Mouse (Mus musculus) thymus, postnatal 10 days (tissue): Measurements from ENCODE around the gene Eif2ak4.
A peak's percentile ranks its signal among the peaks of the same experiment; 100 is the strongest.

Source experiments
- DNase-seq, 2 experiments: peaks; one replicate each; pipeline ENCODE4 v3.0.0; 2021; ENCODE audit warnings: low spot score in 2 of 2

The Eif2ak4 gene

DNA sequence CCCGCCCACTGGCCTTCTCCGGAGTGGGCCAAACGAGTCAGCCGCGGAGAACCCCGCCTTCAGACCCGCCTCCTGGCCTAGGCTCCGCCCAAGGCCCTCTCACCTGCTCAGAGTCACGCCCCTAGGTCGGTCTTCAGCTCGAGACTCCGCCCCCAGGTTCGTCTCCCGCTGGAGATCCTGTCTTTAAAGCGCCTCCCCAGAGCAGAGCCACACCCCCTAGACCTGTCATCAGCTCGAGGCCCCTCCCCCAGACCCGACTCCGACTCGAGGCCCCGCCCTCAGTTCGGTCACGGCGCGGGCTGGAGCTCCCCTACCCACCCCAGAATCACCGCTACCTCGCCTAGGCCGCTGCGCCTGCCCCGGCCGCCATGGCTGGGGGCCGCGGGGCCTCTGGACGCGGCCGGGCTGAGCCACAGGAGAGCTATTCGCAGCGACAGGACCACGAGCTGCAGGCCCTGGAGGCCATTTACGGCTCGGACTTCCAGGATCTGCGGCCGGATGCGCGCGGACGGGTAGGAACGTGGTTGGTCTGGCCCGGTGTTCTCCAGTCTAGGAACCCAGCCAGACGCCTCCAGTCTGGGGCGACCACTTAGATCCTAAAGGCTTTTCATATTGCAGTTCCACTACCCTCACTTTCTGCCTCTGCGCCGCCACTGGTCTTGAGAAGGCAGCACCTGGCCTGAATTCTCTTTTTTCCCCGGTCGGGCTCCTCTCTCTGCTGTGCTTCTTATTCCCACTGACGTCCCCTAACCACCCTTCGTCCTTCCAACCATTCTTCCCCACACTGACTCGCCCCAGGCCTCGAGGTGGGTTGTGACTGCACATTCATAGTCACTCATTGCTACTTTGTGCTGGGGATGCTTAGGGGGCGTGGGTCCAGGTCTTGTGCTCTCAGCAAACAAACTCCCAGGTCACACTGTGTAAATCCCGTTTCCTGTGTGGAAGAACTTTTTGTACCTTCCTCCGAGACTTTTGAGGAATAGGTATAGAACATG is at the start of gene Eif2ak4:
TSS of gene Eif2ak4 (plus strand) at position 278 of the 995 bp plus-strand sequence.
- DNase-seq = peak; percentile 97

DNA sequence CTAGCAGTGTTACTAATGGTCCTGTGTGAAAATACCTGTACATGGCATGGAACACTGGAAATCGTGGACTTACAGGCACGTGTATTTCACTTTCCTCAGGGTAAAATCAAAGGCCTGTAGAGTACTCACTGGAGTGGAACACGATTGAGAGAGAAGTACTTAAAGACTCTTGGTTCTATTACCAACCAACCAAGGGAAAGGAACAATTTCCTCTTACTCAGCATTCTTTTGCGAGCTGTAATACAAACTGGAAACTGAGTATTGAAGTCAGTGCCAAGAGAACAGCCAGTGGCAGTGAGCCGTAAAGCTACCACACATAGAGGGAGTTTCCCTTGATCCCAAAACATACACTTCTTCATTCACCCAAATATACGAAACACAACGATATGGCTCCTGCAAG is 47.1 kb upstream of the Eif2ak4 start:
- DNase-seq = no peak

DNA sequence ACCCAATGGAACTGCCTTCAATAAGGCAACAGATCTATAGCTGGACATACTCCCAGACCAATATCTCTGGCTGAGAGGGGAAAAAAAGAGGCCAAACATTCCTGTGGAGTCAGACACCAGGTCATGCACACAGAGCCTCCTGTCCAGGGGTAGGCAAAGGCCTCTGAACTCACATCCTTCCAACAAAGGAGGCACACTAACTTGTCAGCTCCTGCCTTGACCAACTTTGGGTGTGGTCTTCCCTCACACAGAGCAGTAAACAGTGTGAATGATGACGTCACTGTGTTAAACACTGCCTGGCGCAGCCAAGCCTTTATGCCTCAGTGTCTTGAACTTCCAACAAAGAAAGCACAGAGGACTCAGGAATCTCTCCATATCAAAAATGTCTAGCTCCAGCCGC is 44.5 kb upstream of the Eif2ak4 start:
- DNase-seq = no peak

DNA sequence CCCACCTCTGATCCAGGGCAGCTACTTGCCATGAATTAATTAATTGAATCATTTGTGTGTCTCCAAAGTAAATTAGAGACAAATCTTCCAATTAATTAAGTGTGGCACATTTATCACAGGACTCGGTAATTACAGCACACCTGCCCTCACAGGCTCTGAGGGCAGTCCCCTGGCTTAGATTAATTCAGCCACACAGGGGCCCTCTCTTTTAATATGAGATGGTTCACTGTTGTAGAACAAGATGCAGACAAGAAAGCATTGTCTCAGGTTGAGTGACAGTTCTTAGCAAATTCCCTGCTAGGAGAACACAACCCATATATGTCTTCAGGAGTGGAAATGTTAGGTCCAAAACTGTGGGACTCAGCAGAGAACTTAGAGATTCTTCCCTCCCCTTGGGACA is 42.9 kb upstream of the Eif2ak4 start:
- no peak for DNase-seq

DNA sequence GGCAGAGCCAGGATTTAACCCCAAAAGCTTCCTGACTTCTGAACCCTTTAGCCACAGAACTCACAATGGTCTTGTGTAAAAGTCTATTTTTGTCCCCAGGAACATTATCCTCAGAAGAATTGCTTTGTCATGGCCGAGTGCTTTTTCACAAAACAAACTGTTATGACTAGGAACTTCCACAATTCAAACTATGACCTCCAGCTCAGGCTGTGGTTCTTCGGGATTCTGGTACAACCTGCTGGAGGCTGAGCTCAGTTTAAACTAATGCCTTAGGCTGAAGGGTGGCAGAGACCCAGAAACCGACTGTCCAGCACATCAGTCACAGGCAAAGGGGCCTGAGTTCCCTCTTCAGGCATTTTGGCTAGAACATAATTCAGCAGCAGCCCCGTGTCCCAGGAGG is 34.9 kb upstream of the Eif2ak4 start:
- no peak for DNase-seq

DNA sequence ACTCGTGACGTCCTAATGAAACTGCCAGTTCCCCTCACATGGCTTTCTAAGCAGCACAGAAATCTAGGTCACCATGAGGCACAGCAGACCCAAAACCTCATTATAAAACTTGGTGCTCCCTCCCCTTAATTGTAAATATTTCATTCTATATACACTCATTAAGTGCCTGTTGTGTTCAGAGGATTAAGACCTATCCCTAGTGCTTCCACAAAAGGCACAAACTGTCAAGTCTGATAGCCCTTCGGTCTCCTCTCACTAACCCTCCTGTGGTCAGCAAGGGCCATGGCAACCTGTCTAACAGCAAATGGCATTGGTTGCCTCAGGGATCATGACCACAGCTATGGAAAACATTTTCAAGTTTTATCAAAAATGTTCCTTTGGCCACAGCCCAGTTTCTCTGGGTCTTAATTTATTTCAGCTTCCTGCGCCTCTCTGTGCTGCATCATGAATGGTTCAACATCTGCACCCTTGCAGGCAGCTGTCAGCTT is 34.5 kb upstream of the Eif2ak4 start:
- DNase-seq = no peak

DNA sequence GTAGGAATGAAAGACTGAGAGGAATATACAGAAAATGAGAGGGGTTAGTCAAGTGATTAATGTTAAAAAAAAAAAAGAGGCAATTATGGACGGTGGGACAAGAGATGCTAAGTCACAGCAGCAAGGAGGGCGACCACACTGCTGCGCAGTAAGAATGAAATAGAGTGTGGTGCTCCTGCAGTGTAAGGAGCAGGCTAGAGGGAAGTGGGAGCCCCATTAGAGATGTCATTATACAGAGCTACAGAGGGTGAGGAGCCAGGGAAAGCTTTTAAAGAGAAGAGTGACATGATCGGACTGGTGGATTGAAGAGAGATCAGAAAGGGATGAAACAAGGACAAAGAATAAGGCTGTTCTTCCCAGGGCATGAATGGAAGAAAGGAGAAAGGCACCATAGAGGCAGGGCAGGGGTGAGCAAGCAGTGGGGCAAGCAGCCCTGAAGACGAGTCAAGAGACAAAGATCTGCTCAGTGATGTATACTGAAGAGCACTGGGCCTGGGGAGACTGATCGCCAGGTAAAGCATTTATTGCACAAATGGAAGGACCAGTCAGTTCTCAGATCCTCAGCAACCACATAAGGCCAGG is 33.2 kb upstream of the Eif2ak4 start:
- DNase-seq = no peak

DNA sequence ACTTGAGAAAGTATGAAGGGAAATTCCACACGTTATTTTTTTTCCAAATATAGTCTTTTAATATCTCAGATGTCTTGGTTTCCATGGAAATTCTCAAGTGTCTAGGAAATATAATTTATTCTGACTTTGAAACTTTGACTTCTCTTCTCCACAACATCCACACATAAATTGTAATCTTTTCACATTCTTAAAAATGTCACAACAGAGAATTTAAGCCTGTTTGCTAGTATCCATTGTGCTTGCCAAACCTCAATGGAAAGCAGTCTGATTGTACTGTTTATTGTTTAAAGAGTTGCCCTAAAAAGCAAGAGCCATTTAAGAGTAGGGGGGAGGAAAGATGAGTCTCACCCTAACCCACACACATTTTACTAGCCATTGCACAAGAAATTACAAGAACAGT is 16.6 kb upstream of the Eif2ak4 start:
- no peak for DNase-seq

DNA sequence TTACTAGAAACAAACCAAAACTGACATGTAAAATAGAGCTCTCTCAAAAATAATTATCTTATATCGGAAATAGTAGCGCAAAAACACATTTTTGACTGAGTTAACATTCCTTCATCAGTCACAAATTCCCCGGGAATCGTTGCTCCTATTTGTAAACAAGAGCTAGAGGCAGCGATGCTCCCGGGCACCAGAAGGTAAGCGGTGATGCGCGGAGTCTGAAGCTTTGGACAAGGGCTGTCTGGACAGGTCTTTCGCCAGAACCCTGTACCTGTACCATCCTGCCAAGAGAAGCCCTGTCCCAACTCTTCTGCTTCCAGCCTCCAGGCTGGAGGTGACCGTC is 15.9 kb upstream of the Eif2ak4 start:
- DNase-seq = no peak

DNA sequence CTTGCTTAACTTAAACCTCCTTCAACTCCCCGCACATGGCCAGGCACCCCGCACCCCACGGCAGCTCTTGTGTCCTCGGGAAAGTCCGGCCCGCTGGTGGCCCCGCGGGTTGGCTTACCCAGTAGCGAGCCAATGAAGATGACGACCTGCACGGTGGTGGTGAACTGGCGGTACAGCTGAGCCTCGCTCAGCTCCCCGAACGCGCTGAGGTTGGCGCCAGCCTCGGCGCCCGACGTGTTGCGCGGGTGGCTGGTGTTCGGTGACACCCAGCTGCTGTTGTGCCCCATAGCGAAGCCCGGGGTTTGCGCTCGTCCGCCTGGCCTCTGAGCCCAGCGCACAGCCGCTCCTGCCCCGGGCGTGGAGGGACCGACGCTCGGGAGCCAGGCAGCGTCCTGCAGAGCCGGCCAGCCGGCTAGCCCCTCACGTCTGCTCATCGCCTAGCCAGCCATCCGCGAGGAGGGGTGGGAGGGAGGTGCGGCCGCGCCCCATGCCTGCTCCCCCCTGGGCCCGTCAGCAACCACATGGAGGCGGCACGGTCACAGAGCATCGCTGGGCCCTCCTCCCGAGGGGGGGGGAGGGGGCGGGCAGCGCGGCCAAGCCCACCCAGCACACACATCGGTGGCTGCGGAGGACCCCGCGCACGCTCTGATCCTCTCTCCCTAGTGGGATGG is 15.4 kb upstream of the Eif2ak4 start, which contains the start of gene Gpr176:
TSS of gene Gpr176 (minus strand) at position 519 of the 671 bp plus-strand sequence.
- DNase-seq = peak in 1 of 2 experiments; percentile 11

DNA sequence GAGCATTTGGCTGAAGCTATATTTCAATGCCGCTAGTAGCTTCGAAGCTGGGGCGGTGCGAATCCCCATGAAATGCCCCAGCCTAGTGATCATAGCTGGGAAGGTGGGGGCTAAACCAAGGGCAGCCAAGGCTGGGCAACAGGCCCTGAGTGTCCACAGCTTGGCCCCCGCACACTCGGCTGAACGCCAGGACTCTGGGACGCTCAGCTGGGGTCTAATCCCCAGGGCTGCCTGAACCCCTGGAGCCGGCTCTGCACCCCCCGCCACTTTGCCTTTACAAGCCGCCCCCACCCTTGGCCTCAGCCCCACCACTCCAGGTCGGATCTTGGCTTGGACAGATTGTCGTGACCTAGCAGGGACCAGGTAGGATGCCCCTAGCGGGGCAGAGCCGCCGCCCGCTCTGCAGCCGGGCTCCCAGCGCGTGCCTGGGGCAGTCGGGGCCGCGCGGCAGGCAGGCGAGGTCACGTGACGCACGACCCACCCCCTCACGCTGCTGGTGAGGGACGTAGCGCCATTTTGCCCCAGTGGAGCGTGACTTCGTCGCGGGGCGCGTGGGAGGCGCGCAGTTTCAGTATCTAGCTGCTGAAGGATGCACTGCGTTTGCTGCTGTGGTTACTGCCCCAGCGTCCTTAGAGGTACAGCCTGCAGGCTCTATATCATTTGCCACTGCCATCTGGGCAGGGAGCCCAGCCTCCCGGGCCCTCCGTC is 14.7 kb upstream of the Eif2ak4 start:
- DNase-seq = peak; percentile 62 to 67

DNA sequence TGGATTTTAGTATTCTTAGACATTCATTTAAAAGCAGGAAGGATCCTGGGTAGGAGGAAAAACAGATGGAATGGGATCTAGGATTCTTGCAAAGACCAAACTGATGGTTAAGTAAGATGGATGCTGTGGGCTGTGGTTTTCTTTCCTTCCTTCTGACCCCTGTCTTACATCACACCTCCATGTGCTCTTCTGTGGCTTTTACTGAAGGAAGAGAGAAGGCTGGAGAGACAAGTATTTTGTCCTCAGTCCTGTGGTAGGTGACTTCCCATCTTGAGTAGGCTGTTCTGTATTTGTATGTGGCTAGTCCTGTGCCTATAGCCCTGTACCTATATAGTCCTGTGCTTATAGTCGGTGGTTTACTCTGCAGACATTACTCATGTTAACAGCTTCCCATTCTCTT is 12.9 kb upstream of the Eif2ak4 start:
- DNase-seq = no peak

DNA sequence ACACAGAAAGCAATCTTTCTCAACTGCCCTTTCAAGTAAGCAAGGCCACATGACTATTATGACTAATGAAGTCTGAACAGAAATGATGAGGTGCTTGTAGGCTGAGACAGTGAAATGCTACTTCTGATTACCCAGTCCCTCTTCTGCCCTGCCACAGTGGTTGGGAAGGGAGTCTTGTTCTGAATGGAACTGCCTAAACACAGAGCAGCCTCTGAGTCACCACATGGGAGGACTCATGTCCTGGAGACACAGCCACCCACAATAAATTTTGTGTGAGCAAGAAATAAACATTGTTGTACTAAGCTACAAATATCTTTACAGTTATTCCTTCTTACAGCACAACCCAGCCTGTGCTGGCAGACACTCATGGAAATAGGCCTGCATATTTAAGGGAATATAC is 12.5 kb upstream of the Eif2ak4 start:
- DNase-seq = no peak

DNA sequence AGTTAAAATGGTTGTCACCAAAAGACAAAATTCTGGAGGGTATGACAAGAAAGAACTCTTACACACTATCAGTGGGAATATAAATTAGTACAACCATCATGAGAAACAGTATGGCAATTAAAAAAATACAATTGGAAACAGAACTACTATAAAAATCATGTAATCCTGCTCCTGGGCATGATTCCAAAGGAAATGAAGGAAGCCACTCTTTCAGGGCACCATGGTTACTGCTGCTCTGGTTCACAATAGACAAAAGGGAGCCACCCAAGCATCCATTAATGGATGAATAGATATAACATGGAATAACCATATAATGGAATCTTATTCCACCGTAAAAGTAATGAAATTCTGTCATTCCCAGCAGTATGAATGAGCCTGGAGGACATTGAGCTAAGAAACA is 8.7 kb upstream of the Eif2ak4 start:
- no peak for DNase-seq

DNA sequence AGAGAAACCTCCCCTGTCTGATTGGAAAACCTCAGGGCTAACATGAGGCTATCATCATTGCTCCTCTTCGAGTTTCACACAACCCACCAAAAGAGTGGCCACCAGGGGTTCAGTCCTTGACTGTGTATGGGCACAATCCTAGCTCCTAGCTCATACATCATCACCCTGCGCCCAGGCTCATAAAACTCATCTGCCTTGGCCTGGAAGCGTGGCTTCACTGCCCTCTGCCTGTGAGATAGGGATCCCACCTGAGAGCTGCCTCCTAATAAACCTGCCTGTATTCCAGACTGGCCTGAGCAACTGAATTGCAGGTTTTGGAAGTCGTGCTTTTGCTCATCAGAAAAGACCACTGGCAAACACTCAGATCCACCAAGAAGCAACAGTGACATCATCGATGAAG is 5.0 kb upstream of the Eif2ak4 start:
- DNase-seq = no peak

DNA sequence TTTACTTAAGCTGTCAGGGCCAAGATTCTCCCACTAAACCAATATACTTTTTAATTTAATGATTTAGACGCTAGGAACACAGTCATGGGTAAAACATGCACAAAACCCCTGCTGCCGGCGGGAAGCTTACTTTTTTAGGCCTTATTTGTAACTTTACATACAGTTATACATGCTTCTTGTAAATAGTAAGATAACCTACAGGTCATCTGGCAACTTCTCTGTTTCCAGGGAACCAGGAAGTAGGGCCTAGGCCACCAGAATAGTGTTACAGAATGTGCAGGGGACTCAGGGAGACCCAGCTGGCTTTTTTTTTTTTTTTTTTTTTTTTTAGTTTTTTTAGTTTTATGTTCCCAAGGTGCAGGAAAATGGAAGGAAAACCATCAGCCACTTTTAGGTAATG is 1.2 kb downstream of the Eif2ak4 start:
- no peak for DNase-seq

DNA sequence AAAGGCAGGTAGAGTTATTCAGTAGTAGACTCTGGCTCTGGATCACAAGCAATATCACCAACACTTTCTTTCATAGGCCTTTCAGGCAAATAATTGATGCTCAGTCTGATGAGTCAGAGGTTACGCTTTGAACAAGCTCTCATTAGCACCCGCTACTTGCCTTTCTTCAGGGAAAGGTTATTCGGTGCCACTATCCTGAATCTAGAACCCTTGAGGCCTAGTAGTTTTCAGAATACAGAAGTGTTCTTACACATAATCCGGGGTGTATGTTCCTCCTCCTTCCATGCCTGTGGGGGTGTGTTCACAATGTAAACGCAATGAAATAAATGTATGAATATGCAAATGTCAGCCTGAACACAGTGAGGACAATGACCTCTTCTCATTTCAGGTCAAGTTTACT is 1.7 kb downstream of the Eif2ak4 start:
- no peak for DNase-seq

DNA sequence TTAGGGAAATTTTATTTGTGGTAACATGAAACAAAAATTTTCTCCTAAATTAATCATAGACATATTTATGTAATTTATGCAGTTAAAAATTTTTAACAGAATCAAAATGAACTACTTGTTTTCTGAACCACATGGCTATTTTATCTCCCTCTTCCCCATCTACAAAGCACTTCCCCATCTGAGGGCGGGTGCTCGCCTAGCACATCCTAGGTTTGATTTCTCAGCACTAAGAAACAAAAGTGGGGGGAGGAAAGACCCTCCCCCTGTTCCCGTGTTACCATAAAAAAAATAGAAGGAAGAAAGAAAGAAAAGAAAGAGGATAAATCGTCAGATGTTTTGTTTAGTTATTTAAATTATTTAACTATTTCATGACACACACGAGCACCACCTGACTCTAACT is 2.8 kb downstream of the Eif2ak4 start:
- DNase-seq = no peak

DNA sequence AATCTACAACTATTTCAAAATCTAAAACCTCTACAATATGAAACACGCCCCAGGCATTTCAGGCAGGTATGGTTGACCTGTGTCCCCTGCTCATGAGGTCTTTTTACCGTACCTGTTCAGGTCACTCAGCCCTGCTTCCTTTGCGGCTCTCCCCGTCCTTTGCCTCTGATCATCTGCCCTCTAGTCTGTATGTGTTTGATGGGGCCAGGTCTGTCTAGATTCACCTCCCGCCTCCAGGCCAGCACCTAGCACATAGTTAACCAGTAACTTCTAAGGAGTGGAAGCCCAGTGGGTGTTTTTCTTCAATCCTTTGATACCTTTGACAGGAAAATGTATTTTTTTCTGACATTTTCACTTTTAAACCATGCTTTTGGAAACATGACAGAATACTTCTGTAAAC is 11.3 kb downstream of the Eif2ak4 start:
- DNase-seq = no peak

DNA sequence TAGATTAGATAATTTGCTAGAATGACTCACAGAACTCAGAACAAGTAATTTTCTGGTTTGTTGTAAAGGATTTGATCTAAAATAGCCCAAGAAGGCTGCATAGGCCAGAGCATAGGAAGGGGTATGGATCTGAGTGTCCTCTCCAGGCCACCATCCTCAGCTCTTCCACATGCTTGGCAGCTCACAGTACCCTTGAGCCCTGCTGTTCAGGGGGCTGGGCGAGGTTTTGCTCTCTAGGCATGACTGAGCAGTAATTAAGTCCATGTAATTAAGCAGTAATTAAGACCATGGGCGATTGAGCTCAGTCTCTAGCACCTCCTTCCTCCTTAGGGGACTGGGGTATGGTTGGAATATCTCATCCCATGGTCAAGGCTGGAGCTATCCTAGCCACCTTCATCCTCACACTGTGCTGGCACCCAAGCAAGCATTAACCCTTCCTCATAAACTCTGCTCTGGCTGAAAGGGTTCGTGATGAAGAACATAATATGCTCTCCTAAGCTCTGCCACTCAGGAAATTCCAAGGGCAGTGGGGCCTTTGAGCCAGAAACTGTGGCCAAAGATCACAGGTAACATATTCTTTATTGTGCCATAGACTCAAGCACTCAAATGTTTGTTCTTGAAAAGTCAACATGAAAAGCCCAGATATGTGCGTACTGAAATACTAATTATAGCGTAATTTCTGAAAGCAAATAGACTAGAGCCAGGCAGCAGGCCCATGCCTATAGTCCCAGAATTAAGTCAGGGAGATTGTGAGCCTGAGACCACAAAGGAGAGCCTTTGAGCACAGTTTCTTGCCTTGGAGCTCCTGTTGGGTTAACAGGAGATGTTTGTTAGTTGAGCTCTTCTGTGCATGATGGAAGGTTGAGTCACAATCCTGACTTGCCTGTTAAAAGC is 13.7 kb downstream of the Eif2ak4 start:
- DNase-seq = no peak

DNA sequence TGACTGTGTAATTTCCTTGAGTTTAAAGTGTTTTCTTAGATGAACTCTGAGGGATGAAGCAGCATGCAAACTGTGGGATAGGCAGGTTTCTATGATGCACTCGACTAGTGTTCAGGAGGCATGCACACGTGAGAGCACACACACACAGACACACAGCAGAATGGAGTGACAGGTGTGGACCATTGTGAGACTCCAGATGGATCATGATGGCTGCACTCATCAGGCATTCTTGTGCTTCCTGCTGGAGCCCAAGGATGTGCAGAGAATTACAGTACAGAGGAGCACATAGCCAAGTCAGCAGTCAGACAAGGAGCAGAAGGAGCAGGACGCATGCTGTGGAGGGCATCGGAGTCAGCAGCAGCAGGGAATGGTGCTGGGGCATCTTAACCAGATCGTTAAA is 15.9 kb downstream of the Eif2ak4 start:
- no peak for DNase-seq
